Mouse (Mus musculus) cerebellum, adult (tissue): ENCODE measurements at regions not wholly inside any gene's neighbourhood (a gene's known extent, or its start where the extent isn't known, plus 50 kb on each side); places are given as distances from the start of the nearest gene placed in this dataset.

ENCODE experiments used
- ATAC-seq: cut with Nextera tagmentation; 2 replicates; pipeline ENCODE4 v1.9.2; 2017; ENCODE audit warnings: mild to moderate bottlenecking, moderate library complexity, mixed read lengths; ENCODE audit not compliant: insufficient number of reproducible peaks, low FRiP score, low TSS enrichment

- no peak for ATAC-seq
These were observed 153.0 kb downstream of the Thbs2 start for GRCm38 (mm10) chr17:14541035-14541434.

GRCm38 (mm10) chr17:14540269-14540975 is 153.6 kb downstream of the Thbs2 start:
- ATAC-seq = no peak

DNA sequence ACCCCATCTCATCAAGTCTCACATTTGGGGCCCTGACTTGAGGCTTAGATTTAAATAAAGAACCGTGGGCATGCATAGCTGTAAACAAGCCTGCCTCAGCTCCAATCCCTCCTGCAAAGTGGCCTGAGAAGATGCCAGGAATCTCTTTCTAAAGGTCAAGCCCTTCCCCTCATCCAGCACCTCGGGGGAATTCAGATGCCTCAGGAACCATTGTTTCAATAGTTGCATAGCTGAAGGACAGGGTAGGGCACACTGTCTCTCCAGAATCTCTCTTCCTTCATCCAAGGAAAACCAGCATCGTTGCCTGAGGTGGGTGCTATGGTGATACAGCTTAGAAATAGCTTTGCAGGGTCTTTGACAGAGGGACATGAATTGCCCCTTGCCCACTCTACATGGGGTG is 154.4 kb downstream of the Thbs2 start:
- no peak for ATAC-seq

GRCm38 (mm10) chr17:14539191-14539590 is 154.8 kb downstream of the Thbs2 start:
- no peak for ATAC-seq

- ATAC-seq = no peak
These were observed 155.5 kb downstream of the Thbs2 start for GRCm38 (mm10) chr17:14538527-14538926.

DNA sequence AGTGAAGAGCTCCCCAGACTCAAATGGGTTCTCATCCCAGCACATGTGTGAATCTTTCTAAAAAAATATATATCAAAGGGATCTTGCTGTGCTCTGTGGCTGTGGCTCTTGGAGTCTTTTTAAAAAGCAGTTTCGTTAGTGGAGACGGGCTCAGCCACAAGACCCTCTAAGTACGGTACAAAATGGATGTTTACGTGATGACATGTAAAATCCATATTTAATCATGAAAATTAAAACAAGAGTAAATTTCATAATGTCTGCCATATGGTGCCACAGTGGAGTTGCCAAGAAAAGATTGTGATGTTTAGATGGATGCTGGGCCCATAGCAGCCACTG is 161.1 kb downstream of the Thbs2 start:
- no peak for ATAC-seq

DNA sequence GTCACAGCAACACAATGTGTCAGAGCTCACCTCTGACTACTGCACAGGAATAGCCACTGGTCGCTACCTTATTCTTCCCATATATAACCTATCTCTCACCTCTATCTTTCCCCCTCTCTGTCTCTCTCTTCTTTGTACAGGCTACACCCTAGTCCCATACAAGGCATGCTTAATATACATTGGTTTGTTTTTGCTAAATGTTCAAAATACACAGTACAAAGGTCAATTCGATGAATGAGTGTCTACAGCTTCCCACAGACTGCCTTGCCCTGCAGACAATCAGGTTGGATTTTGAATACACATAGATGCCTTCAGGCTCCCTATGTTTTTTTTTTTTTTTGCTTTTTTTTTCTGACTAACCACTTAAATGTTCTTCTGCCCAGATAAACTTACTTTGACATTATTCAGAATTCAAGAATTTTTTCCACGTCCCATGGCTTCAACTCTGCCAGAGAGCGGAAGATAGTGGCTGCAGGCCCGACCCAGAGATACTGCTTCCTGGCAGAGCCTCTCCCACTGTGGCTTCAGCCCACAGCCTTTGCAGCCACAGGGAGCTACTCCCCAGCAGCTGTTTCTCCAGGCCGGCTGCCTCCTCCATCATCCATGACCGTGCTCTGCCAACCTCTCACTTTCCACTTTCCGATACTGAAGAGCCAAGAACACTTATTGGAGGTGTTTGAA is 161.6 kb downstream of the Thbs2 start:
- ATAC-seq = no peak

GRCm38 (mm10) chr17:14531796-14532195 is 162.2 kb downstream of the Thbs2 start:
- no peak for ATAC-seq

DNA sequence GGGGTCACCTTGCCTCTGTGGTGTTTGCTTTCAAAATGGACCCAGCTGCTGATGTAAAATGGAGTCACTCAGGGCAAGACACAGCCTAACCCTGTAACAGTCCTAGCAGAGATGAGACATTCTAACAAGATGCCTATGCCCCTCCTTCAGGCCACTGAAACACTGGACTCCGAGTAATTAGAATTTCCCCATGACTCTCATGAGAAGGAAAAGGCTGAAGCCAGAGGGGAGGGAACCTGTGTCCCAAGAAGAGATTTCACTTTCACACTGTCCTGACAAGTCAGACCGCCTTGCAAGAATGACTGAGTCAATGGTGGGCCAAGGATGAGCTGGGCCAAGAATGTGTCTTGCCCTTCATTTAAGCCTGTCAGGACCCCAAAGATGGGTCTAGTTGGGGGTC is 166.3 kb downstream of the Thbs2 start:
- ATAC-seq = no peak

- no peak for ATAC-seq
These were observed 168.8 kb downstream of the Thbs2 start for GRCm38 (mm10) chr17:14525255-14525654.

GRCm38 (mm10) chr17:14524426-14525236 is 169.4 kb downstream of the Thbs2 start:
- no peak for ATAC-seq

GRCm38 (mm10) chr17:14522011-14522410 is 172.0 kb downstream of the Thbs2 start:
- no peak for ATAC-seq

GRCm38 (mm10) chr17:14520565-14520964 is 173.5 kb downstream of the Thbs2 start:
- no peak for ATAC-seq

- no peak for ATAC-seq
These were observed 174.7 kb downstream of the Thbs2 start for GRCm38 (mm10) chr17:14519367-14519766.

GRCm38 (mm10) chr17:14518216-14518615 is 175.8 kb downstream of the Thbs2 start:
- no peak for ATAC-seq

DNA sequence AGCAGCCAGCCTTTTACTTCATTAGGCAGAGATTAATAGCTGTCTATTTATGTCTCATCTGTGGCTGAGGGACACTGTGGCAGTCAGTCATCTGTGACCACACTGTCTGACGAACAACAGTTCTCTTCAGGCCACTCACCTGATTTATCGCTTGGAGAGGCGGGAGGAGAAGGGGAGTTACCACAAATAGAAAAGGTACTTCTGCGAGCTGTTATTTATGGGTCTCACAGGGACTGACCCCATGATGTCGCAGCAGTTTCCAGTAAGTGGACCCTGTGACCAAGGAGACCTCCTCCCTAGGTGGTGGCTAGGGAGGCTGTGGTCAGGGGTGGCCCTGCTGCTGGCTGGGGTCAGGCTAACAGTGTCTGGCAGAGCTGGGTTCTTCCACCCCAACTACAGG is 176.7 kb downstream of the Thbs2 start:
- ATAC-seq = no peak

GRCm38 (mm10) chr17:14516097-14516496 is 177.9 kb downstream of the Thbs2 start:
- ATAC-seq = no peak

DNA sequence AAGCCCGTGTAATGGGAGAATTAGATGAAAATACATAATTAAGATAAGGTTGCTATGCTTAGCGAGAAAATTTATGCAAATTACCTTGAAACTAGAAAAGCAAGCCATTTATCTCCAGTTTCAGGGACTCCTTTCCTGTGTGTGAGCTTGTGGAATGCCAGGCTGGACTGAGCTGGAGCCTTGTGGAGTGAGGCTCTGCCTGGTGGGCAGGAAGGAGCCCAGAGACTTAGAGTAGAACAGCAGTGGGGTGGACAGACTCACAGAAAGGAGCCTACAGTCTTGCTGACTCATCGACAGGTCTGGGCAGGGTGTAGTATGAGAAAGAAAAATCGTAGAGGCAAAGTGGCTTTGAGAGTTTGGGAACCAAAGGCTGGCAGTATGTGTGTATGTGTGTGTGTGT is 180.6 kb downstream of the Thbs2 start:
- ATAC-seq = no peak

DNA sequence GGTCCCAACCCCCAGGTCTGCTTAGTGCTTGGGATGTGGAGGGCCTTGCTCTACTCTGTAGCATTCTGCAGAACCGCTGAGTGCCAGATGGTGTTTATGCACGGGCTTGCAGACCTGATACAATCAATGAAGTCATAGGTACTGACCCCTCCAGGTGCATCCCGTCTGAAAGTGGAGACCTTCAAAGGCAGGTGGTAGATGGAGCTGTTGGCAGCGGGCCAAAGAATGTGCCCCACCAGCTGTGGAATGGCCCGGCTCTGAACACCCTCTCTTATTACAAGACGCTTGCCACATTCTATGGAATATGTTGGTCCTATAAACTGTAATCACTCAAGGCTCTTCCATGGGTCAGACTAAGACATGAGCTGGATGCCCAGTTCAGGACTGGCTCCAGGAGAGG is 183.5 kb downstream of the Thbs2 start:
- no peak for ATAC-seq

GRCm38 (mm10) chr17:14507111-14507510 is 186.9 kb downstream of the Thbs2 start:
- ATAC-seq = no peak

GRCm38 (mm10) chr17:14506123-14506522 is 187.9 kb downstream of the Thbs2 start:
- no peak for ATAC-seq
